Comparison of ENCODE assay signal across 18 mouse cellular contexts in the genomic region with DNA sequence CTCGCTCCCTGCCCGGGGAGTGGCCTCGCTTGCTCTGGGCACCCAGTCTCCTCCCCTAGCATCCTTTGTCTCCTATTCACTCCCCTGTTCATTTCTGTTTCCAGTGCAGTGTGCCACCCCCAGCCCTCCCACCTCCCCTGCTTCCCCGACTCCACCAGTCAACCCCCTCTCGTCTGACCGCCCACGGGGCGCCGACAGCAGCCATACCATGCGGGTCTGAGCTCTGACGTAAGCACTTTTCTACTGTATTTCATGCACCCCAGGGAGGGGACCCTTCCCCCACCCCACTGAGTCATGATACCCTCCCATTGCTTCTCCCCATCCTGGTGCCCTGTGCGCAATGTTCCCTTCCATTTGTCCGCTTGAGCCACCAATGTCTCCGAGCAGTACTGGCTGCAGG. TPM values are rescaled to one million over a fixed set of nuclear protein-coding genes. Genes with fewer than 3 reads are reported as not detected.
DNase-seq lines count a peak whose midpoint lies in the region; ATAC-seq lines count a peak whose summit lies in the region.
"Had no signal": no experiment of that assay in that cellular context is flagged by ENCODE, and none has a peak within 500 bp of the region (broad histone marks: within the 10 kb centered on the region; RNA-seq: fewer than 3 reads in every experiment).

No protein-coding gene starts in this region.

- H3K27ac ChIP-seq in hindbrain, embryonic 10.5 days: peak overlapping the region; percentile 42; the same call in 1 of the 2 replicates
- H3K27ac ChIP-seq in hindbrain, embryonic 14.5 days: no peak overlapping the region
- H3K27ac ChIP-seq in embryonic facial prominence, embryonic 15.5 days (replicated peaks): no peak overlapping the region
- H3K27ac ChIP-seq: liver, embryonic 12.5 days had no signal

- no peaks in the 10 kb centered on the region for H3K9me3 ChIP-seq in hindbrain, embryonic 10.5 days
- no peaks in the 10 kb centered on the region for H3K9me3 ChIP-seq in hindbrain, embryonic 14.5 days (ENCODE audit: control insufficient read depth, low read length)
- H3K9me3 ChIP-seq in embryonic facial prominence, embryonic 15.5 days (replicated peaks): no peaks in the 10 kb centered on the region
- H3K9me3 ChIP-seq: G1E; liver, embryonic 12.5 days had no signal

- no peak for DNase-seq in hindbrain, embryonic 10.5 days (ENCODE audit: low spot score)
- DNase-seq in hindbrain, embryonic 14.5 days (ENCODE audit: low spot score): no peak
- peak; percentile 24 to 45 for DNase-seq in left cerebral cortex, postnatal 36 days (ENCODE audit: low spot score in 2 of 2)
- DNase-seq in left cerebral cortex, postnatal 4 days: no peak
- DNase-seq in brain, adult 2 months (ENCODE audit: low read depth, low spot score): peak; percentile 61
- no peak for DNase-seq in embryo, embryonic 10 days (ENCODE audit: low spot score)
- no peak for DNase-seq in heart, adult 9 months (ENCODE audit: low spot score in 2 of 2)
- DNase-seq: adrenal gland, postnatal 25 days; cerebellum, postnatal 25 days; kidney, postnatal 4 days; thymus, adult 2 months had no signal

- H3K36me3 ChIP-seq in hindbrain, embryonic 10.5 days: peaks cover 39% of the 10 kb centered on the region
- peaks cover 43% of the 10 kb centered on the region for H3K36me3 ChIP-seq in hindbrain, embryonic 14.5 days (replicated peaks; ENCODE audit: control insufficient read depth, insufficient read depth)
- no peaks in the 10 kb centered on the region for H3K36me3 ChIP-seq in embryonic facial prominence, embryonic 15.5 days
- H3K36me3 ChIP-seq: G1E had no signal

- peaks cover 31% of the 10 kb centered on the region for H3K4me1 ChIP-seq in hindbrain, embryonic 10.5 days (replicated peaks)
- no peaks in the 10 kb centered on the region for H3K4me1 ChIP-seq in hindbrain, embryonic 14.5 days (replicated peaks; ENCODE audit: control insufficient read depth, insufficient read depth, low read length)
- peaks cover 44% of the 10 kb centered on the region for H3K4me1 ChIP-seq in embryonic facial prominence, embryonic 15.5 days
- H3K4me1 ChIP-seq: liver, embryonic 12.5 days had no signal

- H3K27me3 ChIP-seq in hindbrain, embryonic 10.5 days (ENCODE audit: insufficient read depth, poor library complexity, severe bottlenecking): peaks cover 44% of the 10 kb centered on the region
- no peaks in the 10 kb centered on the region for H3K27me3 ChIP-seq in hindbrain, embryonic 14.5 days (ENCODE audit: control insufficient read depth, insufficient read depth, low read length)
- H3K27me3 ChIP-seq in embryonic facial prominence, embryonic 15.5 days: no peaks in the 10 kb centered on the region

- H3K9ac ChIP-seq in hindbrain, embryonic 14.5 days: no peak overlapping the region
- H3K9ac ChIP-seq in embryonic facial prominence, embryonic 15.5 days: no peak overlapping the region
- H3K9ac ChIP-seq: liver, embryonic 12.5 days had no signal

- intact Hi-C loops in left cerebral cortex, postnatal 36 days (cut with DNase I): no loop called here
- intact Hi-C loops in left cerebral cortex, postnatal 4 days (cut with DNase I): no loop called here

- WGBS in hindbrain, embryonic 10.5 days: 38% methylated on average over 14 of the region's 14 CpGs
- WGBS in hindbrain, embryonic 14.5 days: 42% methylated on average over 14 of the region's 14 CpGs
- 35% methylated on average over 14 of the region's 14 CpGs for WGBS in embryonic facial prominence, embryonic 15.5 days

- no peak for ATAC-seq in hindbrain, embryonic 14.5 days (ENCODE audit: low FRiP score)
- ATAC-seq in embryonic facial prominence, embryonic 15.5 days (ENCODE audit: insufficient number of reproducible peaks, low FRiP score, low TSS enrichment, low read depth): 0 out of 2 replicates have a peak, but pooled peaks have one; percentile 11
- ATAC-seq: liver, embryonic 12.5 days had no signal

- no peak overlapping the region for H3K4me2 ChIP-seq in hindbrain, embryonic 14.5 days (replicated peaks)
- no peak overlapping the region; the same call in 1 of the 2 replicates for H3K4me2 ChIP-seq in embryonic facial prominence, embryonic 15.5 days (replicated peaks)
- H3K4me2 ChIP-seq: liver, embryonic 12.5 days had no signal

- H3K4me3 ChIP-seq in hindbrain, embryonic 10.5 days: no peak overlapping the region
- H3K4me3 ChIP-seq in hindbrain, embryonic 14.5 days (replicated peaks; ENCODE audit: low read length): no peak overlapping the region
- H3K4me3 ChIP-seq in embryonic facial prominence, embryonic 15.5 days (replicated peaks): no peak overlapping the region
- H3K4me3 ChIP-seq: liver, embryonic 12.5 days had no signal

RNA-seq across cellular contexts. Expression of gene Golt1a, which starts 10.8 kb away (rescaled TPM):
- polyA plus RNA-seq in hindbrain, embryonic 10.5 days (2016; fragmentation: Nextera tagmentation; extraction: Ambion mirVana): not detected in 2 replicates
- polyA plus RNA-seq in hindbrain, embryonic 14.5 days (2014; fragmentation: Nextera tagmentation; extraction: Ambion mirVana): not detected in 2 replicates
- total RNA-seq in left cerebral cortex, postnatal 36 days (2021): 1 to 10 TPM in 1 of 2 experiments, under 1 TPM in 1; 0.48 to 2.0 TPM
- total RNA-seq in left cerebral cortex, postnatal 4 days (2021): under 1 TPM in 1 of 2 experiments, not detected in 1; 0.78 TPM
- 0.48 TPM in 1 of 2 replicates, not detected in the other for polyA plus RNA-seq in embryonic facial prominence, embryonic 15.5 days (2015; fragmentation: Nextera tagmentation; extraction: Ambion mirVana)
- total RNA-seq: G1E; gastrocnemius, postnatal 4 days; layer of hippocampus, postnatal 25 days; megakaryocyte-erythroid progenitor cell, adult 5-6 weeks had no signal
- polyA plus RNA-seq: G1E; heart, embryonic 14.5 days had no signal

RNA-seq across cellular contexts. Expression of gene Kiss1, which starts 22.9 kb away (rescaled TPM):
- polyA plus RNA-seq in hindbrain, embryonic 10.5 days (2016; fragmentation: Nextera tagmentation; extraction: Ambion mirVana): not detected in 2 replicates
- not detected in 2 replicates for polyA plus RNA-seq in hindbrain, embryonic 14.5 days (2014; fragmentation: Nextera tagmentation; extraction: Ambion mirVana)
- not detected for total RNA-seq in left cerebral cortex, postnatal 36 days (2021)
- not detected for total RNA-seq in left cerebral cortex, postnatal 4 days (2021)
- polyA plus RNA-seq in embryonic facial prominence, embryonic 15.5 days (2015; fragmentation: Nextera tagmentation; extraction: Ambion mirVana): 0.49 TPM in 1 of 2 replicates, not detected in the other
- total RNA-seq: adrenal gland, postnatal 25 days; G1E; gastrocnemius, postnatal 4 days; layer of hippocampus, postnatal 25 days; megakaryocyte-erythroid progenitor cell, adult 5-6 weeks had no signal
- polyA plus RNA-seq: G1E; heart, embryonic 14.5 days; liver, embryonic 12.5 days; thymus, adult 2 months had no signal

RNA-seq across cellular contexts. Expression of gene Ren1, which starts 51.5 kb away (rescaled TPM):
- 0.22 and 0.37 TPM in 2 replicates for polyA plus RNA-seq in hindbrain, embryonic 10.5 days (2016; fragmentation: Nextera tagmentation; extraction: Ambion mirVana)
- 7.3 and 11.1 TPM in 2 replicates for polyA plus RNA-seq in hindbrain, embryonic 14.5 days (2014; fragmentation: Nextera tagmentation; extraction: Ambion mirVana)
- total RNA-seq in left cerebral cortex, postnatal 36 days (2021): not detected
- not detected for total RNA-seq in left cerebral cortex, postnatal 4 days (2021)
- polyA plus RNA-seq in embryonic facial prominence, embryonic 15.5 days (2015; fragmentation: Nextera tagmentation; extraction: Ambion mirVana): 0.16 and 0.24 TPM in 2 replicates
- total RNA-seq: G1E; gastrocnemius, postnatal 4 days; layer of hippocampus, postnatal 25 days; megakaryocyte-erythroid progenitor cell, adult 5-6 weeks had no signal
- polyA plus RNA-seq: G1E; heart, embryonic 14.5 days had no signal

Comparison
In these comparisons a context has a peak if more than half of its experiments do, and no peak if none do; other contexts are left out.
1. DNase-seq: peak in left cerebral cortex, postnatal 36 days (2 of 2) and brain, adult 2 months (single experiment); none in hindbrain, embryonic 10.5 days (single experiment), hindbrain, embryonic 14.5 days (single experiment), left cerebral cortex, postnatal 4 days (single experiment), embryo, embryonic 10 days (single experiment) and heart, adult 9 months (0 of 2).